Mouse (Mus musculus): ENCODE measurements around the gene Gm4894. TPM values are rescaled to one million over a fixed set of nuclear protein-coding genes. Genes with fewer than 3 reads are reported as not detected.

The Gm4894 gene
- not detected in 2 replicates for polyA plus RNA-seq (2012; rRNA removed)

GRCm38 (mm10) chr9:49250231-49250630, at the start of gene Gm4894:
TSS of gene Gm4894 (plus strand) at chr9:49250531.

Other genes starting within 250 kb of the Gm4894 start
- 45.1 and 48.6 TPM in 2 replicates for gene Zw10, start 194.9 kb upstream of the Gm4894 start, polyA plus RNA-seq (2012; rRNA removed)
- gene Tmprss5, start 169.3 kb upstream of the Gm4894 start, polyA plus RNA-seq (2012; rRNA removed): 1.6 TPM in 2 replicates
- 0.70 and 0.71 TPM in 2 replicates for gene Drd2, start 90.1 kb downstream of the Gm4894 start, polyA plus RNA-seq (2012; rRNA removed)
- gene Ankk1, start 176.5 kb downstream of the Gm4894 start, polyA plus RNA-seq (2012; rRNA removed): 0.04 TPM in 1 of 2 replicates, not detected in the other
- 3.0 and 4.1 TPM in 2 replicates for gene Ttc12, start 235.7 kb downstream of the Gm4894 start, polyA plus RNA-seq (2012; rRNA removed)